Mouse (Mus musculus): ENCODE data around the gene Zfc3h1. TPM values are rescaled to one million over a fixed set of nuclear protein-coding genes. Genes with fewer than 3 reads are reported as not detected.

The Zfc3h1 gene
- total and polyA plus RNA-seq, 3 experiments: 9.7 to 133 (median 83.5) TPM

DNA sequence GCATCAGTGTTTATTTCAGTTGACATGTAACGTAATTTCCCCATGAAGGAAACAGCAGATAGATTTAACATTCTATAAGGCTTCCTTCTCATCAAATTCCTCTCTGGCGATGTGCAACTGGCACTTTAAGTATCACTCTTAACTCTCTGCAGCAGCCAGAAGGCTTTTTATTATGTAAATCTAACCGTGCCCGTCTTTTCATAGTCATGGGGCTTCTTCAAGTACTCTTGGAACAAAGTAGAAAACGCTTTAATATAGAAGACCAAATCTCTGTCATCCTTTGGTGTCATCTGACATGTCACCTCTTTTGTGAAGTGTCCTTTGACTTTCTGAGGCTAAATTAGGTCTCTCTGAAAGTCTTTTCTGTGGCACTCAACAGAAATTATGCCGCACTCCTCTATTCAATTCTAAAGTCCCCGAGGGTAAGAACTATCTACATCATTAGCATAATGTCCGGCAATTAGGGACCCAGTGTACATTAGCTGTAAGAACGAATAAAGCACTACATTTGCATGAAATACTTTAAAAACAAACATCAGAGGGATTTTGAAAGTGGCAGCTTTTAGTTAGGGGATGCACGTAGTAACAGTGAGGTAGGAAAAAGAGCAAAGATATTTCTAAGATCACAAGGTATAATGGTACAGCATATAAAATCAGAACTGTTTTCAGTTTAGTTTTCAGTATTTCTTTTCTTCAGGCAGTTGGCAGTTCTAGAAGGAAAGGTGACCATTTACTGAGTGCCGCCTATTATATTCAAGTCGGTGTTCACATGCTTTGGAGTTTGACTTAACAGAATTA is 1.7 kb upstream of the Zfc3h1 start:
- no peaks in the 10 kb centered on the region for H3K27me3 ChIP-seq (ENCODE audit: insufficient read depth, low read length)
- peaks cover 17% of the 10 kb centered on the region for H3K36me3 ChIP-seq (replicated peaks)
- H3K9me3 ChIP-seq (replicated peaks): no peaks in the 10 kb centered on the region
- ATAC-seq (ENCODE audit: extremely low read depth, insufficient number of reproducible peaks, low FRiP score, poor library complexity, severe bottlenecking) (no peak), DNase-seq (ENCODE audit: low spot score) (no peak)
- TF ChIP-seq GATA1 (IDR thresholded peaks at IDR 0.05; ENCODE audit: borderline replicate concordance, low read length) (no peak), GATA2 (IDR thresholded peaks at IDR 0.05; ENCODE audit: borderline replicate concordance, low read depth, low read length) (no peak), POLR2AphosphoS5 (IDR thresholded peaks at IDR 0.05; ENCODE audit: insufficient replicate concordance, low read depth, low read length) (no peak), CTCF (IDR thresholded peaks at IDR 0.05; ENCODE audit: low read depth, low read length) (no peak), TAL1 (conservative IDR thresholded peaks at IDR 0.05; ENCODE audit: low read depth, low read length) (no peak)
- peak overlapping the region; percentile 94 for H3K4me3 ChIP-seq (ENCODE audit: low read depth, low read length)
- H3K4me1 ChIP-seq (ENCODE audit: insufficient read depth, low read depth, low read length): peaks cover 33% of the 10 kb centered on the region

DNA sequence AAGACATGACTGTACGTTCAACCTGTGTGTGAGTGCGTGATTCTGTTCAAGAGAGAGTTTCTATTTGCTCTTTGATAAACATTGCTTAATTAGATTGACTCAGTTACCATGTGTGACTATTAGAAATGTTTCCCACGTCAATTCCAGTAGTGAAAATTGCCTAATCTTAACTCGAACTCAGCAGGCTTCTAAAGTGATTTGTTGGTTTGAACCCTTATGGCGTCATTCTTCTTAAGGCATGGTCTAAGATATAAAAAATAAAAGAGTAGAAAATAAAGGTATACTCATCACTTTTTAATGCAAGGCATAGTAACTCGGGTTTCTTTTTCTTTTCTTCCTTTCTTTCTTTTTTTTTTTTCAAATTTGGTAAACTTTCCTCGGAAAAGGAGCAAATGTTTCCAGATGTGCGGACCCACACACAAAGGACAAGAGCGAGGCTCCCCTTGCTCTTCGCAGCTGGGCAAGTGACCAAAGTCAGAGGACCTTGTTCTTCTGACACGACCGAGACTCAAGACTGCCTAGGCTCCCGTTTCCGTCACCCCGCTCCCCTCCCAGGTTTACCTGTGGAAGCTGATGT is 1.0 kb upstream of the Zfc3h1 start:
- no peaks in the 10 kb centered on the region for H3K27me3 ChIP-seq (ENCODE audit: insufficient read depth, low read length)
- H3K4me1 ChIP-seq (ENCODE audit: insufficient read depth, low read depth, low read length): peaks cover 39% of the 10 kb centered on the region
- DNase-seq (ENCODE audit: low spot score): no peak
- no peak for ATAC-seq (ENCODE audit: extremely low read depth, insufficient number of reproducible peaks, low FRiP score, poor library complexity, severe bottlenecking)
- no peaks in the 10 kb centered on the region for H3K9me3 ChIP-seq (replicated peaks)
- peak overlapping the region; percentile 94 for H3K4me3 ChIP-seq (ENCODE audit: low read depth, low read length)
- no peak for TF ChIP-seq GATA2 (IDR thresholded peaks at IDR 0.05; ENCODE audit: borderline replicate concordance, low read depth, low read length)
- TF ChIP-seq TAL1 (conservative IDR thresholded peaks at IDR 0.05; ENCODE audit: low read depth, low read length): no peak
- no peak for TF ChIP-seq POLR2AphosphoS5 (IDR thresholded peaks at IDR 0.05; ENCODE audit: insufficient replicate concordance, low read depth, low read length)
- TF ChIP-seq GATA1 (IDR thresholded peaks at IDR 0.05; ENCODE audit: borderline replicate concordance, low read length): no peak
- TF ChIP-seq CTCF (IDR thresholded peaks at IDR 0.05; ENCODE audit: low read depth, low read length): no peak
- peaks cover 23% of the 10 kb centered on the region for H3K36me3 ChIP-seq (replicated peaks)

DNA sequence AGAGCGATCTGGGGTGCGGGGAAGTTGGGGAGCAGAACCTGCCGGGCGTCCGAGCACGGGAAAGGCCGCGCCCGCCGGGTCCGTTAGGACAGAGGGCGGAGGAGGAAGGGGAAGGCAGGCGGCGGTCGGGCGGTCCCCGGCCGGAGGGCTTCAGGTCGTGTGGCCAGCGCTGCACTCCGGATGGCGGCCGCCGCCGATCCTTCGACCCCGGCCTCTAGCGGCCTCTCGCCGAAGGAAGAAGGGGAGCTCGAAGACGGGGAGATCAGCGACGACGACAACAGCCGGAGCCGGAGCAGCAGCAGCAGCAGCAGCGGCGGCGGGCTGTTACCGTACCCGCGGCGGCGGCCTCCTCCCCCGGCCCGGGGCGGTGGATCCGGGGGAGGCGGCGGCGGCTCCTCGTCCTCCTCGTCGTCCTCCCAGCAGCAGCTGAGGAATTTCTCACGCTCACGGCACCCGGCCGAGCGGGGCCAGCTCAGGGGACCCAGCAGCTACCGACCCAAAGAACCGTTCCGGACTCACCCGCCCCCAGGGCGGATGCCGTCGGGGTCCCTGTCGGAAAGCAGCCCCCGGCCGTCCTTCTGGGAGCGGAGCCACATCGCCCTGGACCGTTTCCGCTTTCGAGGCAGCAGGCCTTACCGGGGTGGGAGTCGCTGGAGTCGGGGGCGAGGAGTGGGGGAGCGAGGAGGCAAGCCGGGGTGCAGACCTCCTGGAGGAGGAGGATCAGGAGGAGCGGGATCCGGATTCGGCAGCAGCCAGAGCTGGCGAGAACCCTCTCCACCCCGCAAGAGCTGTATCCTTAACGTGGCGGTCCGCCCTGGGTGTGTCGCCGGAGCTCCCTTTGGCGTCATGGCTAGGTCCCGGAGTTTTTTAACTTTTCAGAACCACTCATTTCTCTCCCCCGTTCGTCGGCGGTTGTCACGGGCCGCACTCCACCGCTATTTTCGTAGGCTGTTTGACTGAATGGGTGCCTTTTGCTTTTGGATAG is 551 bp downstream of the Zfc3h1 start:
- Histone ChIP-seq H3K4me1 (ENCODE audit: insufficient read depth, low read depth, low read length) (peaks cover 45% of the 10 kb centered on the region), H3K36me3 (replicated peaks) (peaks cover 34% of the 10 kb centered on the region), H3K9me3 (replicated peaks) (no peaks in the 10 kb centered on the region), H3K4me3 (ENCODE audit: low read depth, low read length) (peak overlapping the region; percentile 94), H3K27me3 (ENCODE audit: insufficient read depth, low read length) (no peaks in the 10 kb centered on the region)
- ATAC-seq (ENCODE audit: extremely low read depth, insufficient number of reproducible peaks, low FRiP score, poor library complexity, severe bottlenecking) (no peak; the same call in 1 of the 2 replicates), DNase-seq (ENCODE audit: low spot score) (peak; percentile 29)
- TF ChIP-seq GATA1 (IDR thresholded peaks at IDR 0.05; ENCODE audit: borderline replicate concordance, low read length): no peak
- TF ChIP-seq TAL1 (conservative IDR thresholded peaks at IDR 0.05; ENCODE audit: low read depth, low read length): no peak
- TF ChIP-seq POLR2AphosphoS5 (IDR thresholded peaks at IDR 0.05; ENCODE audit: insufficient replicate concordance, low read depth, low read length): no peak
- no peak for TF ChIP-seq CTCF (IDR thresholded peaks at IDR 0.05; ENCODE audit: low read depth, low read length)
- no peak for TF ChIP-seq GATA2 (IDR thresholded peaks at IDR 0.05; ENCODE audit: borderline replicate concordance, low read depth, low read length)

DNA sequence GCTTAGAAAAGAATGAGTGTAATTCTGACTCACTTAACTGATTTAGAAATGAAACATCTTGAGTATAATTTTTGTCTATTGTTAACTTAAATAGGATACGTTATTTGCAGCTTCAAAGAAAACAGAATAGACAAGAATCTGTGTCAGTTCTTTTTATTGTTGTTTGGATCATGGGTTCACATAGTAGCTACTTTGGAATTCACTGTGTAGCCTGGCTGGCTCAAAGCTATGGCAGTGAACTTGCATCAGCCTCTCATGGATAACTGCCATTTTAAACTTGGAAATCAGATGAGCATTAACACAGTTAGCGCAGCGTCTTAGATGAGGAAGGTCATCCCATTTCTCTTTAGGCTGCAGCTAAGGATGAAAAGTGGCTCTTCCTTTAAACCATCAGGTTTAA is 3.1 kb downstream of the Zfc3h1 start:
- ATAC-seq (ENCODE audit: extremely low read depth, insufficient number of reproducible peaks, low FRiP score, poor library complexity, severe bottlenecking): no peak
- TF ChIP-seq CTCF (IDR thresholded peaks at IDR 0.05; ENCODE audit: low read depth, low read length) (no peak), GATA1 (IDR thresholded peaks at IDR 0.05; ENCODE audit: borderline replicate concordance, low read length) (no peak), POLR2AphosphoS5 (IDR thresholded peaks at IDR 0.05; ENCODE audit: insufficient replicate concordance, low read depth, low read length) (no peak), TAL1 (conservative IDR thresholded peaks at IDR 0.05; ENCODE audit: low read depth, low read length) (no peak), GATA2 (IDR thresholded peaks at IDR 0.05; ENCODE audit: borderline replicate concordance, low read depth, low read length) (no peak)
- DNase-seq (ENCODE audit: low spot score): no peak
- H3K36me3 ChIP-seq (replicated peaks): peaks cover 39% of the 10 kb centered on the region
- peaks cover 31% of the 10 kb centered on the region for H3K4me1 ChIP-seq (ENCODE audit: insufficient read depth, low read depth, low read length)
- no peaks in the 10 kb centered on the region for H3K27me3 ChIP-seq (ENCODE audit: insufficient read depth, low read length)
- H3K9me3 ChIP-seq (replicated peaks): no peaks in the 10 kb centered on the region
- no peak overlapping the region; the same call in 1 of the 2 replicates for H3K4me3 ChIP-seq (ENCODE audit: low read depth, low read length)

DNA sequence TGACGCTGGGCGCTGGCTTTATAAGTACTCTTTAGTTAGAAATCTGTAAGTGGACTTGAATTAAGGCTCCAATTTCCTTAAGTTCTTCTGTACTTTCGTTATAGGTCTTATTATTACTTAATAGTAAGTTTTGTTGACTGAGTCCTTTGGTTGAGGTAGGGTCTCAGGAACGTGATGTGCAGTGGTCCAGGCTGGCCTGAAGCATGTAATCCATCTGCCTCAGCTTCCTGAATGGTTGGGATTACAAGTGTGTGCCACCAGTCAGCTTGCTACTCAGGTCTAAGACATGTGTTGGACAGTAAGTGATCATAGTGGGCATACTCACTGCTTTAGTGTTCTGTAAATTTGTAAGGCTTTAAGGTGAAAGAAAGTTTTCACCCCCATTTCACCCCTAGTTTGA is 6.3 kb downstream of the Zfc3h1 start:
- H3K4me3 ChIP-seq (ENCODE audit: low read depth, low read length): no peak overlapping the region; the same call in 1 of the 2 replicates
- TF ChIP-seq TAL1 (conservative IDR thresholded peaks at IDR 0.05; ENCODE audit: low read depth, low read length) (no peak), GATA2 (IDR thresholded peaks at IDR 0.05; ENCODE audit: borderline replicate concordance, low read depth, low read length) (no peak), POLR2AphosphoS5 (IDR thresholded peaks at IDR 0.05; ENCODE audit: insufficient replicate concordance, low read depth, low read length) (no peak), CTCF (IDR thresholded peaks at IDR 0.05; ENCODE audit: low read depth, low read length) (no peak), GATA1 (IDR thresholded peaks at IDR 0.05; ENCODE audit: borderline replicate concordance, low read length) (no peak)
- peaks cover 66% of the 10 kb centered on the region for H3K36me3 ChIP-seq (replicated peaks)
- DNase-seq (ENCODE audit: low spot score) (no peak), ATAC-seq (ENCODE audit: extremely low read depth, insufficient number of reproducible peaks, low FRiP score, poor library complexity, severe bottlenecking) (no peak)
- peaks cover 36% of the 10 kb centered on the region for H3K4me1 ChIP-seq (ENCODE audit: insufficient read depth, low read depth, low read length)
- no peaks in the 10 kb centered on the region for H3K27me3 ChIP-seq (ENCODE audit: insufficient read depth, low read length)
- no peaks in the 10 kb centered on the region for H3K9me3 ChIP-seq (replicated peaks)
